Comparison of ENCODE assay signal across 22 mouse cellular contexts in the genomic region with DNA sequence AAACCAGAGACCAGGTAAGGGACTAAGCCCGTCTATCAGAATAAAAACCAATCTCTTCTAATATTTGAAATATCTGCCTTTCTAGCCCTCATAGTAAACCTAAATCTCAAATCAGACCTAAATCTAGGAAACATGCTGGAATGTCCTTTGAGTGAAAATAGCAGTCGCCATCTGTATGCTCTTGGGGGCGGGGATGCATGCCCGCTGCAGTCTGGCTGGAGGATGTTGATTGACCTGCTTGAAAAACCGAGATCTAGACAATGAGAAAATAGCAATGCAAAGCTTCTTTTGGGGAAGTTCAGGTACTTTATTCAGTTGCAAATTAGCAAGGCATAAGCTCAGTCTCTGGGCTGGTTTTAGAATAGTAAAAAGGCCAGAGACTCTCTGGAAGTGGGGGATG. TPM values are rescaled to one million over a fixed set of nuclear protein-coding genes. Genes with fewer than 3 reads are reported as not detected.
"Had no signal": no experiment of that assay in that cellular context is flagged by ENCODE, and none has a peak within 500 bp of the region (broad histone marks: within the 10 kb centered on the region; RNA-seq: fewer than 3 reads in every experiment).

No protein-coding gene starts in this region.

RNA-seq across cellular contexts. Expression of a gene that starts 13.8 kb away (rescaled TPM):
- polyA plus RNA-seq: cortical plate, adult 2 months; embryonic facial prominence, embryonic 10.5 days; embryonic facial prominence, embryonic 11.5 days; embryonic facial prominence, embryonic 12.5 days; embryonic facial prominence, embryonic 13.5 days; embryonic facial prominence, embryonic 14.5 days; embryonic facial prominence, embryonic 15.5 days; erythroblast, embryonic 14.5 days; forebrain, embryonic 10.5 days; forebrain, embryonic 11.5 days; forebrain, embryonic 12.5 days; forebrain, embryonic 13.5 days; forebrain, embryonic 14.5 days; forebrain, embryonic 15.5 days; forebrain, embryonic 16.5 days; forebrain, postnatal 0 days; frontal cortex, adult 2 months; heart, adult 2 months; heart, embryonic 10.5 days; heart, embryonic 11.5 days; heart, embryonic 12.5 days; heart, embryonic 13.5 days had no signal
